Mouse (Mus musculus) forebrain, embryonic 10.5 days (tissue): ENCODE measurements at regions not wholly inside any gene's neighbourhood (a gene's known extent, or its start where the extent isn't known, plus 50 kb on each side); places are given as distances from the start of the nearest gene placed in this dataset.

Experiments
- DNase-seq: peaks from one replicate; pipeline ENCODE4 v3.0.0-alpha.2; 2017; ENCODE audit warnings: low spot score; ENCODE audit errors: extremely low spot score
- H3K27ac ChIP-seq: fragments of 300-500 bp; sonication (generic); 2 replicates; pipeline ENCODE4 v1.5.1; 2016; ENCODE audit warnings: mild to moderate bottlenecking
- H3K27me3 ChIP-seq: fragments of 300-500 bp; sonication (generic); 2 replicates; pipeline ENCODE4 v1.6.1; 2016; ENCODE audit warnings: mild to moderate bottlenecking; ENCODE audit not compliant: poor library complexity, severe bottlenecking
- H3K36me3 ChIP-seq: fragments of 300-500 bp; sonication (generic); replicated peaks from 2 replicates; pipeline ENCODE4 v1.6.1; 2016; ENCODE audit warnings: mild to moderate bottlenecking, moderate library complexity
- H3K4me1 ChIP-seq: fragments of 300-500 bp; sonication (generic); 2 replicates; pipeline ENCODE4 v1.6.1; 2016
- H3K4me3 ChIP-seq: fragments of 300-500 bp; sonication (generic); 2 replicates; pipeline ENCODE4 v1.5.1; 2016; ENCODE audit warnings: mild to moderate bottlenecking, moderate library complexity
- H3K9me3 ChIP-seq: fragments of 300-500 bp; sonication (generic); 2 replicates; pipeline ENCODE4 v1.6.1; 2016; ENCODE audit warnings: mild to moderate bottlenecking, moderate library complexity
- whole genome bisulfite sequencing: fragments of 180-500 bp; shearing (Covaris S2); methylation state at CpG from one replicate; pipeline ENCODE4 v1.1.7; 2016; 5-methylcytosine and 5-hydroxymethylcytosine counted together

DNA sequence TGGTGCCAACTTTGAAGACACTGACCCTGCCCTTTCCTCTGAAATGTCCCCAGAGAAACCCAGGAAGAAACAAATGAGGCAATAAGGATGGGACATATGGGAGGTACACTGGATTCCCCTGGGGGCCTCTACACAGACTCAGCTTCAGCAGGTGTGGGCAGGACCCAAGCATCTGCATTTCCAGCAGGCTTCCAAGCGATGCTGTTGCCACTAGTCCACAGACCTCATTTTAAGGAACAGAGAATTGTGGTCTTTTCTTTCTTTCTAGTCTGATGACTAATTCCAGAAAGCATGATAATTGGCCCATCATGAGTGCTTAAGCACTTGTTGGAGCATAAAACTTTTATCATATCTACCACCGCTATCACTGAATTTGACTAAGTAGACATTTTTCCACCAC, 251.6 kb upstream of the Cdh5 start:
- no peak overlapping the region for H3K27ac ChIP-seq
- no peaks in the 10 kb centered on the region for H3K36me3 ChIP-seq
- no peaks in the 10 kb centered on the region for H3K9me3 ChIP-seq
- peaks cover 5% of the 10 kb centered on the region; the same call in 1 of the 2 replicates for H3K4me1 ChIP-seq
- no peak overlapping the region for H3K4me3 ChIP-seq
- WGBS, result 89% methylated on average over 2 of the region's 2 CpGs
- no peaks in the 10 kb centered on the region for H3K27me3 ChIP-seq
- DNase-seq, result no peak

DNA sequence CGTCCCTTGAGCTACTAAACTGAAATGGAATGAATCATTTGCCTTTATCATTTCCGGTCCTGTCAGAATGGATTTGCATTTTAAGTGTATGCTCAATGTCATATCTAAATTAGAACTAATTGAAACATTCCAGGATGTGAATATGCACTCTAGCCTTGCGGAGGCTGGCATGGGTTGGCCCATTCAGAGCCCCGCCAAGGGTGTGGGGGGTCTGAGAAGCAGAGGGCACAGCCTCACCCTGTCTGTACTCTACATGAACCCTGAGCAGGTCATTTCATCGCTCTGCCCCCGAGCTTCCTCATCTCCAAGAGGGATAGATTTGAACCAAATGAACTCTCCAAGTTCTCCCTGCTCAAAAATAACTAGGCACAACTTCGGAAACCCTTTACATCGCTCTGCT, 250.1 kb upstream of the Cdh5 start:
- Histone ChIP-seq H3K4me1 (peaks cover 5% of the 10 kb centered on the region; the same call in 1 of the 2 replicates), H3K36me3 (no peaks in the 10 kb centered on the region), H3K4me3 (no peak overlapping the region), H3K27me3 (no peaks in the 10 kb centered on the region), H3K27ac (no peak overlapping the region), H3K9me3 (no peaks in the 10 kb centered on the region)
- 90% methylated on average over 8 of the region's 8 CpGs for WGBS
- no peak for DNase-seq

DNA sequence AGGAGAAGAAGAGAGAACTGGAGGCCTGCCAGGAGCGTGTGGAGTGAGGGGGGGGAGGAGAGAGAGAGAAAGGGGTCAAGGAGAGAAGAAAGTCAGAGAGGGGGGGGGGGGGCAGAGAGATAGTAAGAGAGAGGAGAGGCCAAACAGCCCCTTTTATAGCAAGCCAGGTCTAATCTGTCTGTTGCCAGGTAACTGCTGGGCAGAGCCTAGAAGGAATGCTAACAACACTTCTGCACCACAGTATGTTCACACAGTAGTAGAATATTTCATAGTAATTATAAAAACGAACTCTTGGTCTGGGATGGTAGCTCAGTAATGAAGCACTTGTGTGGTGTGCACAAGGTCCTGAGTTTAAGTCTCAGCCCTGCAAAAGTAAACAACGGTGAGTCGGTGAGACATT, 248.4 kb upstream of the Cdh5 start:
- no peak overlapping the region for H3K27ac ChIP-seq
- no peak overlapping the region for H3K4me3 ChIP-seq
- peaks cover 5% of the 10 kb centered on the region; the same call in 1 of the 2 replicates for H3K4me1 ChIP-seq
- no peak for DNase-seq
- no peaks in the 10 kb centered on the region for H3K36me3 ChIP-seq
- no peaks in the 10 kb centered on the region for H3K9me3 ChIP-seq
- WGBS, result 92% methylated on average over 4 of the region's 4 CpGs
- H3K27me3 ChIP-seq, result no peaks in the 10 kb centered on the region

DNA sequence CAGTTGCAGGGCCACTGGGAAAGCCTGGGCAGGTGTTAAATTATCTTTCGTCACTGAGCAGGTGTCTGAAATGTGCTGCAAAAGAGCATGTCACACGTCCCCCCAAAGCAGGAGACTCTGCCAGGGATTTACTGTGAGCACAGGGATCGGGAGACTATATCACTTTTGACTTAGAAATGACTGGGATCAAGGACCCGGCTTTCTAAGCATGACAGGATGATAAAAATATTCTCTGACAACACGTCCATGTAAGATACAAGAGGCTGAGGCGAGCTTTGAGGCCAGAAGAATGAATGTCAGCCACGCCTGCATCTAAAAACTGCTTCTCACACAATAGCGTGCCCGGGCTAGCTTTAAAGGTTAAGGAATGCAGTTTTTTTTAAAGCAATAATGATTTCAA, 246.1 kb upstream of the Cdh5 start:
- H3K4me1 ChIP-seq, result peaks cover 5% of the 10 kb centered on the region; the same call in 1 of the 2 replicates
- H3K36me3 ChIP-seq, result no peaks in the 10 kb centered on the region
- no peaks in the 10 kb centered on the region for H3K9me3 ChIP-seq
- H3K4me3 ChIP-seq, result no peak overlapping the region
- WGBS, result 80% methylated on average over 9 of the region's 9 CpGs
- H3K27ac ChIP-seq, result no peak overlapping the region
- no peaks in the 10 kb centered on the region for H3K27me3 ChIP-seq
- no peak for DNase-seq

DNA sequence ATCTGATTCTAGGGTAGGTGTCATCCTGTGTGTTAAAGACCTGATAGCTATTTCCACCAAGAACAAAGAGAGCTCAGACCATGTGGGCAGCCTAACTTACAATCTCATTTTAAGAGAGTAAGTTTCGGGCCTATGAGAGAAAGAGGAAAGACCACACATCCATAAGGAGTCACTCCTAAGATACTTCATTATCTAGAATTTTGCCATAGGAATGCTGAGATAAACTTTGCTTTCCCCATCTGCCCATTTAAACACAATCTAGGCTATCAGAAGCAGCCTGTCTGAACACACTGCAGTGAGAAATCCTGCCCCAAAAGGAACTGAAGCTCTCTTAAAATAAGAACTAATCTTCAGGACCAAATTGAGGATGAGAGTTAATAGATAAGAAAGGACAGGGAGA, 242.3 kb upstream of the Cdh5 start:
- peaks cover 17% of the 10 kb centered on the region for H3K4me1 ChIP-seq
- no peaks in the 10 kb centered on the region for H3K27me3 ChIP-seq
- H3K36me3 ChIP-seq, result no peaks in the 10 kb centered on the region
- 88% methylated on average over 1 of the region's 1 CpGs for WGBS
- H3K4me3 ChIP-seq, result no peak overlapping the region
- no peak overlapping the region for H3K27ac ChIP-seq
- H3K9me3 ChIP-seq, result no peaks in the 10 kb centered on the region
- DNase-seq, result no peak

DNA sequence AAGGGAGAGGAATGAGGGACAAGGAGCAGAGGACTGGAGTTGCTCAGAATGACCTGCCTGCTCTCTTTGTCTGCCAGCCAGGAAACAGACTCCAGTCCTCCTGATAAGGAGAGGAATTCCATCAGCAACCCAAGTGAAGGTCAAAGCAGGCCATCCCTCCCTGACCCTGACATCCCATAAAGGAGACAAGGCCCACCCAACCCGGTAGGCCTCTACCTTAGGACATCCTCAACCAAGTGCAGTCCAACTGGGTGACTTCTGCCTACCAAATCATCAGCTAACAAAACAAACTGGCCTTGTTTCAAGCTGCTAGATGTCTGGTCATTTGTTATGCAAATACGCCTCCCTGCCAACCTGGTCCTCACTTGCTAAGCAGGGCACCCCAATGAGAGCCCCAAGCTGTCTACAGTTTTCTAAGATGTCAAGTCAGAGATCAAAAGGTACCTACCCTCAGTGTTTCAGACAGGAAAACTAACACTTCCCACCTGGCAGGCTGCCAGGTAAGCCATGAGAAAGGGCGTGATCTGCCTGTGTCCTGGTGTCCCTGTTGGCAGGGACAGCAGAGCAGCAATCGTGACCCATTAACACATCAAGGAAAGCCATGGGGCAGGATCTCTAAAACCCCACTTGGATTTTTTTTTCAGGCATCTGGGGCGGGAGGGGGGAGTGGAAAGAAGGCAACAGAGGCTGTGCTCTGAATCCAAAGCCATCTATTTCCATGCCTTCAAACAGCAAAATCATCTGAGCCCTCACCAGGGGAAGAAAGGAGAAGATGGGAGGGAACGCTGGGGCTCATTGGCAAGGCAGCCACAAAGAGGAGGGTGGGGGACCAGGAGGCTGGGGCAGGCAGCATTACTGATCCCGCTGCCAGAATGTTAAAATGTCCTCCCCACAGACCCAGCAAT, 227.6 kb upstream of the Cdh5 start:
- Histone ChIP-seq H3K4me1 (peaks cover 22% of the 10 kb centered on the region), H3K4me3 (no peak overlapping the region), H3K27ac (no peak overlapping the region), H3K27me3 (no peaks in the 10 kb centered on the region; the same call in 1 of the 2 replicates), H3K9me3 (no peaks in the 10 kb centered on the region), H3K36me3 (no peaks in the 10 kb centered on the region)
- 45% methylated on average over 7 of the region's 7 CpGs for WGBS
- no peak for DNase-seq

DNA sequence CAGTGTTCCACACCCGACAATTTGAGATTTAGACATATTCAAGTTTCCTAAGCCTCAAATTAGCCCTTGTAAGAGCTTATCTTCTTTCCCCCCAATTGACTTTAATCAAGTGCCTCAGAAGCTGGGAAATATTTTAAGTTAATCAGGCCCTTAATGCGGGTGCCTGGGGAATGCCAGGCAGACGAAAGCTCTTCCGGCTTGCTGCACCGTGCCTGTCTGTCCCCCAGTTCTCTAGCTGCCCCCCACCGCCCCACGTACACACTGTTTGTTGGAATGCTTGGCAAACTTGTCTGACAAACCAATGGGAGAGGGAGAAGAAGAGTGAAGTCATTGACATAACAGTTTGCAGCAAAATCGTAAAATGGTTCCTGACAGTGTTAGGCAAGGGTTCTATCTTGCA, 226.9 kb upstream of the Cdh5 start:
- Histone ChIP-seq H3K9me3 (no peaks in the 10 kb centered on the region), H3K27me3 (no peaks in the 10 kb centered on the region; the same call in 1 of the 2 replicates), H3K4me3 (no peak overlapping the region), H3K36me3 (no peaks in the 10 kb centered on the region), H3K27ac (no peak overlapping the region), H3K4me1 (peaks cover 22% of the 10 kb centered on the region)
- WGBS, result 63% methylated on average over 8 of the region's 8 CpGs
- no peak for DNase-seq

DNA sequence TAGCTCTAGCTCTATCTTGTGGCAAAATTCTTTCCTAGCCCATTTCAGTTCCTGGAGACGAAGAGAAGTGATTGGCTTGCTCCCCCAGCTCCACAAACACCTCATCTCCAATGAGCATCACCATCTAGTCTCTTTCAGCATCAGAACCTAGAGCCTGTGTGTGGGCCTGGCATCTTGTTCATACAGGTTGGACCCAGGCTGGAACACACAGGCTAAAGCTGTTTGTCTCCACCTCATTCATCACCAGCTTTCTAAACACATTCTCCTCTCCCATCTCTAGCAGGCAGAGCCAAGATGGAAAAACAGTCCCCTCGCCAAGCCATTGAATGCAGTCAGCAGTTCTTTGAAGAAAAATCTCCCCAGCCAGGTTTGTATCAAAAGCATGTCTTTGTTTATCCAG, 221.9 kb upstream of the Cdh5 start:
- Histone ChIP-seq H3K4me1 (peaks cover 10% of the 10 kb centered on the region), H3K27ac (no peak overlapping the region), H3K4me3 (no peak overlapping the region), H3K9me3 (no peaks in the 10 kb centered on the region), H3K27me3 (no peaks in the 10 kb centered on the region), H3K36me3 (no peaks in the 10 kb centered on the region)
- no peak for DNase-seq
- WGBS, result 90% methylated on average over 2 of the region's 2 CpGs

DNA sequence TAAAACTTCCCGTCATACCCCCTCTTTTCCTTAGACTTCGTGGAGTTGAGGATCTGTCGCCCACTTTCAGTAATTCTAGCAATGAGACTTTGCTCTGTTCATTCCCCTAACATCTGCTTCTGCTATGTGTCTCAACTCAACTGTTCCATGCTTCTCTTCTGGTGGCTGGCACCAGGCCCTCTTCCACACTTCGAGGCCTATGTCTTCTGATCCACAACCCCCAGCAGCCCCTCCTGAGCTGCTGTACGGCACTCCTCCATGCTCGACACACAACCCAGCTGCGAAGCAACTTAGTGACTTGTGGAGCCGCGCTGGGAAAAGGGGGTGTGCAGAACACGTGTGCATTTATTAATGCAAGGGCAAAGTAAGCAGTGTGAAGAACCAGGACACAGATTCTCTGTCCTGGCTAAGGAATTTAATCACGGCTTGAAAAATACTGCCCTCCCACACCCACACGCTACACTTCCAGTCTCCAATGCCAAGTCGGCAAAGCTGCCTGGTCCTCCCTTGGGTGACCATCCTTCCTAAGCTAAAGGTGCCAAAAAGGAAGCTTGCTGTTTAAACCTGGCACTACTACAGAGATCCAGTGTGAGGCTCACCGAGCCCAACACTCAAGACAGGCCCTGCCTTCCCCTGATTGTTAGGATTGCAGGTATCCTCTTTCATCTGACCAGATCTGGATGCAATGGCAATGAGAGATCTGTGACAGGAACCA, 220.8 kb upstream of the Cdh5 start:
- no peaks in the 10 kb centered on the region for H3K36me3 ChIP-seq
- no peak overlapping the region for H3K27ac ChIP-seq
- H3K4me3 ChIP-seq, result no peak overlapping the region
- WGBS, result 91% methylated on average over 14 of the region's 14 CpGs
- 0 out of 2 replicates have a peak, but pooled peaks cover 8% of the 10 kb centered on the region for H3K4me1 ChIP-seq
- no peaks in the 10 kb centered on the region for H3K9me3 ChIP-seq
- DNase-seq, result no peak
- no peaks in the 10 kb centered on the region for H3K27me3 ChIP-seq

DNA sequence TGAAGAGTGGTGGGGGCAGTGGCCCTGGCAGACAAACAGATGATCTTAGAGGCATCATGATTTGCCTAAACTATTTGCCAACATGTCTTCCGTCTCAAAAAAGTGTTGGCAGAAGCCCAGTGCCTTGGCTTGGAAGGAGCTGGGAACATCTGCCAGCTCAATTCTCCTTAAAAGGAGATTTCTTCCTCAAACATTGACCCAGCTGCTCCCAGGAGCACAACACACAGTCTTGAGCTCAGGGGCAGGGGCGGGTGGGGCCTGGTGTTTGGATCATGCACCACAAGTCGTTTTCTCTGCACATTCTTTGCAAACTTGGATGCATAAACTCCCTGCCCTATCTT, 220.3 kb upstream of the Cdh5 start:
- Histone ChIP-seq H3K4me3 (no peak overlapping the region), H3K27ac (no peak overlapping the region), H3K9me3 (no peaks in the 10 kb centered on the region), H3K27me3 (no peaks in the 10 kb centered on the region), H3K4me1 (0 out of 2 replicates have a peak, but pooled peaks cover 7% of the 10 kb centered on the region), H3K36me3 (no peaks in the 10 kb centered on the region)
- DNase-seq, result no peak
- WGBS, result 85% methylated on average over 3 of the region's 3 CpGs

DNA sequence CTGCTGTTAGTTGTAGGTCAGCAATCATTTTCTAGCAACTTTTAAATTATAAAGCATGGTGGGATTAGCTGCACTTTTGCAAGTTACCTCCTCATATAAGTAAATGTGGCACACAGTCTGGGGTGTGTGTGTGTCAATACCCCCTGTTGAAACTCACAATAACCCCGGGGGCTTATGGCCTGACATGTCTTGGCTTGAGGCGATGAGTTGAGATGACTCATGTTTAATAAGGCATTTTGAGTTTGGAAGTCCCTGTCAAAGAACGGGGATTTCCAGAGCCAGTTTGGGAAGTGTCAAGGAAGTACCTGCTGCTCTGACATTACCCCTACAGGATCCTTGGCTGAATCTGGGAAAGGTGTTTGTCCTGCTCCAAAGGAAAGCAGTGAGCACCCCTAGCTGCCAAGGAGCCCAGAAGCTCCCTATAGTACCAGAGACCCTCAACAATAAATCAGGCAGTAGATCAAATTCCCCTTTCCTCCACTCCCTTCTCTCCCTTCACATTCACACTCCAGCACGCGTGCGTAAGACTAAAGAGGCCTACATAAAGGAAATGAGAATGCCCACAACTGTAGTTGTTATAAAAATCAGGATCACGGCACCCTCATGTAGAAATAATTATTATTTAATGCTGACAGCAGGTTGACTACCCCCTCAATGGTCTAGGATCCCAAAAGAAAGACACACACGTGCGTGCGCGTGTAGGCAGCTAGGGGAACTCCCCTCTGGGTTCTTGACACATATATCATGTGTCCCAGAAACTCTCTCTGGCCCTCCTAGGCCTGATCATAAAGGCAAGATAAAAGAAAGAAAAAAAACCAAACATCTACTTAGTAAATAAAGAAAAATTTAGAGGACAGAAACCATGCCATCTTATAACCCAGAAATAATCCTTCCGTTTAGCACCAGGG, 216.3 kb upstream of the Cdh5 start:
- Histone ChIP-seq H3K9me3 (no peaks in the 10 kb centered on the region), H3K27ac (no peak overlapping the region), H3K4me3 (no peak overlapping the region), H3K36me3 (no peaks in the 10 kb centered on the region), H3K27me3 (no peaks in the 10 kb centered on the region), H3K4me1 (no peaks in the 10 kb centered on the region)
- no peak for DNase-seq
- 94% methylated on average over 12 of the region's 12 CpGs for WGBS

DNA sequence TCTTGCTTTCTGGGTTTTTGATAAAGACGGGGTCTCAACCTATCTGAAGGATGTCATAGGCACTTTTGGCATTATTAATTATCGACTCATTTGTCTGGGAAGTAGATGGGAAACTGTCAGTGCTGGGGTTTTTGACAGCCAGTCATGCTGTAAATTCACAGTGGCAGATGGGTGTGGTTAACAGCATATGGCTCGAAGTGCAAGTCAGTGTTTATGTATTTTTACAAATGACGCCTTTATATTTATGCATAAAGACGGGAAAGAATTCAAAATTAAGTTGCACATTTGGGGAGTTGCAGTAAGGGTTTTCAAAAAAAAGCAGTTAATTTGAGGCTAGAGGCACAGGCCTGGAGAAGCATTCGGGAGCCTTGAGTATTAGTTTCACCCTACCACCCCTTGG, 206.8 kb upstream of the Cdh5 start:
- H3K9me3 ChIP-seq, result no peaks in the 10 kb centered on the region

More for the DNA sequence above, 206.8 kb upstream of the Cdh5 start:
- H3K4me3 ChIP-seq, result no peak overlapping the region
- DNase-seq, result no peak
- WGBS, result 96% methylated on average over 6 of the region's 6 CpGs
- H3K36me3 ChIP-seq, result no peaks in the 10 kb centered on the region
- H3K27ac ChIP-seq, result no peak overlapping the region
- H3K27me3 ChIP-seq, result no peaks in the 10 kb centered on the region
- no peaks in the 10 kb centered on the region for H3K4me1 ChIP-seq
